ENCODE assay signal across 8 mouse cellular contexts in genomic region chr6:85373951-85374733, GRCm38 (mm10). TPM values are rescaled to one million over a fixed set of nuclear protein-coding genes. Genes with fewer than 3 reads are reported as not detected.
DNase-seq lines count a peak whose midpoint lies in the region; ATAC-seq lines count a peak whose summit lies in the region.

Rab11fip5 (minus strand) TSS chr6:85374634.

- peaks cover 27% of the 10 kb centered on the region for H3K4me1 ChIP-seq in brown adipose tissue, adult 24 weeks (ENCODE audit: control insufficient read depth, insufficient read depth, insufficient read length, low read length)
- H3K4me1 ChIP-seq in intestine, embryonic 15.5 days (replicated peaks), result peaks cover 27% of the 10 kb centered on the region
- H3K4me1 ChIP-seq in liver, embryonic 13.5 days (replicated peaks), result peaks cover 55% of the 10 kb centered on the region

- H3K9me3 ChIP-seq in intestine, embryonic 15.5 days, result no peaks in the 10 kb centered on the region
- H3K9me3 ChIP-seq in liver, embryonic 13.5 days (replicated peaks), result no peaks in the 10 kb centered on the region

- no peaks in the 10 kb centered on the region for H3K27me3 ChIP-seq in intestine, embryonic 15.5 days (replicated peaks)
- H3K27me3 ChIP-seq in liver, embryonic 13.5 days, result peaks cover 35% of the 10 kb centered on the region

- peak within 1 kb of the TSS; percentile 49 for H3K27ac ChIP-seq in brown adipose tissue, adult 24 weeks (replicated peaks; ENCODE audit: low read depth, low read length)
- H3K27ac ChIP-seq in intestine, embryonic 15.5 days, result peak within 1 kb of the TSS; percentile 49
- no peak within 1 kb of the TSS for H3K27ac ChIP-seq in liver, embryonic 13.5 days

- no peaks in the 10 kb centered on the region for H3K36me3 ChIP-seq in intestine, embryonic 15.5 days
- no peaks in the 10 kb centered on the region for H3K36me3 ChIP-seq in liver, embryonic 13.5 days

- DNase-seq in retina, embryonic 14.5 days (ENCODE audit: low spot score), result peak; percentile 44
- no peak for DNase-seq in retina, postnatal 1 day
- peak; percentile 36 for DNase-seq in gastrocnemius, postnatal 25 days
- no peak for DNase-seq in liver, embryonic 13.5 days
- peak; percentile 34 for DNase-seq in right cerebral cortex, adult 18-20 months
- DNase-seq in thymus, postnatal 4 days, result no peak

- 2% methylated on average over 70 of the region's 80 CpGs for WGBS in intestine, embryonic 15.5 days
- 5% methylated on average over 79 of the region's 80 CpGs for WGBS in liver, embryonic 13.5 days (ENCODE audit: insufficient replicate concordance)

- peak within 1 kb of the TSS; percentile 88 for H3K4me3 ChIP-seq in brown adipose tissue, adult 24 weeks (ENCODE audit: insufficient read depth, low read depth, low read length)
- peak within 1 kb of the TSS; percentile 74 for H3K4me3 ChIP-seq in intestine, embryonic 15.5 days (replicated peaks)
- peak within 1 kb of the TSS; percentile 71 for H3K4me3 ChIP-seq in liver, embryonic 13.5 days (replicated peaks)

- peak within 1 kb of the TSS; percentile 76 for H3K9ac ChIP-seq in intestine, embryonic 15.5 days
- H3K9ac ChIP-seq in liver, embryonic 13.5 days, result peak within 1 kb of the TSS; percentile 76

- ATAC-seq in intestine, embryonic 15.5 days, result peak; percentile 13
- 0 out of 2 replicates have a peak, but pooled peaks have one; percentile 0 for ATAC-seq in liver, embryonic 13.5 days (ENCODE audit: low read depth)

- H3K4me2 ChIP-seq in intestine, embryonic 15.5 days (replicated peaks), result peak within 1 kb of the TSS; percentile 92
- H3K4me2 ChIP-seq in liver, embryonic 13.5 days, result peak within 1 kb of the TSS; percentile 99

RNA-seq across cellular contexts. Expression of gene Rab11fip5, which starts in this region (rescaled TPM):
- 10.0 and 10.3 TPM in 2 replicates for polyA plus RNA-seq in brown adipose tissue, adult 24 weeks (2012; ENCODE audit: insufficient read depth, insufficient read length, missing spikeins)
- total RNA-seq in gastrocnemius, postnatal 25 days (2021), result 10 to 100 TPM; 22.7 to 26.5 TPM
- polyA plus RNA-seq in intestine, embryonic 15.5 days (2015; fragmentation: Nextera tagmentation; extraction: Ambion mirVana), result 12.0 and 14.7 TPM in 2 replicates
- polyA plus RNA-seq in liver, embryonic 13.5 days (2015; fragmentation: Nextera tagmentation; extraction: Ambion mirVana), result 0.61 and 0.71 TPM in 2 replicates

Comparison
In these comparisons a context has a peak if more than half of its experiments do, and no peak if none do; other contexts are left out.
1. DNase-seq: peak in retina, embryonic 14.5 days (single experiment), gastrocnemius, postnatal 25 days (single experiment) and right cerebral cortex, adult 18-20 months (single experiment); none in retina, postnatal 1 day (single experiment), liver, embryonic 13.5 days (single experiment) and thymus, postnatal 4 days (single experiment).
2. Peak in ATAC-seq, H3K4me3 ChIP-seq, H3K9ac ChIP-seq and H3K4me2 ChIP-seq in liver, embryonic 13.5 days; RNA of the gene not detected or under 1 TPM.
3. Peak in every context shown above with its lines, with median percentiles within 50 percentile points of each other: H3K4me3 ChIP-seq.